Mouse (Mus musculus): ENCODE measurements around the gene Gpm6b. TPM values are rescaled to one million over a fixed set of nuclear protein-coding genes. Genes with fewer than 3 reads are reported as not detected.

Gpm6b gene
- total and polyA plus RNA-seq, 3 experiments, result 6.4 to 12.5 (median 10.8) TPM

DNA sequence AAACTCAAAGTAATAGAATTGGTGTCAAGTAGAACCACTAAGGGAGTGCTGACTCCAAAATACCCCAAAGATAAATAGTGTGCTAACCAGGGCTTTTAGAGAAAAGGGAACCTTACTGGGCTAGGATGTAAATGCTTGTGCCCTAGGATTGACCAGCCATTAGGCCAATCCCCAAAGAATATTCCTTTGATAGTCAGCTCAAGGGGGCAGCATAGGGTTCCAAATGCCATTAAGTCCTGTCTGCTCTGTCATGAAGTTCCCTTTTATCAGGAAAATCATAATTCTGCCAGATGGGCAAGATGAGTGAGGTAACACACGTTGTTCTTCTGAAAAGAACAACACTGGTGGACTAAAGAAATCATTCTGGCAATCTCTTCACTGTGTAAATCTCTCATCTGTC, 70.1 kb downstream of the Gpm6b start:
- no peak for DNase-seq
- intact Hi-C loops (cut with DNase I), result no loop called here
- no peak overlapping the region for H3K27ac ChIP-seq
- no peaks in the 10 kb centered on the region for H3K4me1 ChIP-seq (ENCODE audit: control insufficient read depth, insufficient read depth, low read length)
- no peak overlapping the region for H3K4me3 ChIP-seq
- H3K9ac ChIP-seq (ENCODE audit: low read depth, low read length), result no peak overlapping the region
- H3K79me2 ChIP-seq (replicated peaks; ENCODE audit: control insufficient read depth, insufficient read depth, low read length), result no peaks in the 10 kb centered on the region
- no peaks in the 10 kb centered on the region for H3K36me3 ChIP-seq (ENCODE audit: control insufficient read depth, insufficient read depth, low read length)
- TF ChIP-seq POLR2A (IDR thresholded peaks at IDR 0.05; ENCODE audit: insufficient read depth, low read depth, low read length), result no peak
- no peak for TF ChIP-seq EP300 (IDR thresholded peaks at IDR 0.05; ENCODE audit: insufficient read depth, low read depth, low read length)
- TF ChIP-seq CTCF (IDR thresholded peaks at IDR 0.05), result no peak
- WGBS, result 42% methylated on average over 1 of the region's 1 CpGs
- H3K27me3 ChIP-seq (ENCODE audit: control insufficient read depth, insufficient read depth, low read length), result no peaks in the 10 kb centered on the region

DNA sequence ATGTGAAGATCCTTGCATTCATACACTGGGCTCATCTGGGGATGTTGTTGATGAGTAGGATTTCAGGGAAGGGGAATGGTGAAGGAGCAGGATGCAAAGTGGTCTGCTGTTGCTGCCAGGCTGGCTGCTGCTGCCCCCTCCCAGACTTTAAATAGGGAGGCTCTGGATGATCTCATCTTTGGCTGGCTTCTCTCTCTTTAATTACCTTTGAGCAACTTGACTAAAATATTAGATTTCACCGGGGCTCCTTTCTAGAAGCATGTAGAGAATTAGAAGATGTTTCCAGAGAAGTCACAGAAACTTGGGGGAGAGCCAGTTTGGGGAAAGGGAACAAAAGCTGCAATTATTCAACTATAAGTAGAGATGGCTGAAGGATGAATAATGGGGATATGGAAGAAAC, 76.5 kb downstream of the Gpm6b start:
- intact Hi-C loops (cut with DNase I), result no loop called here
- 46% methylated on average over 1 of the region's 1 CpGs for WGBS
- Histone ChIP-seq H3K27me3 (ENCODE audit: control insufficient read depth, insufficient read depth, low read length) (no peaks in the 10 kb centered on the region), H3K79me2 (replicated peaks; ENCODE audit: control insufficient read depth, insufficient read depth, low read length) (no peaks in the 10 kb centered on the region), H3K4me1 (ENCODE audit: control insufficient read depth, insufficient read depth, low read length) (no peaks in the 10 kb centered on the region), H3K4me3 (no peak overlapping the region), H3K36me3 (ENCODE audit: control insufficient read depth, insufficient read depth, low read length) (no peaks in the 10 kb centered on the region), H3K9ac (ENCODE audit: low read depth, low read length) (no peak overlapping the region), H3K27ac (no peak overlapping the region)
- TF ChIP-seq EP300 (IDR thresholded peaks at IDR 0.05; ENCODE audit: insufficient read depth, low read depth, low read length), result no peak
- TF ChIP-seq CTCF (IDR thresholded peaks at IDR 0.05), result no peak
- TF ChIP-seq POLR2A (IDR thresholded peaks at IDR 0.05; ENCODE audit: insufficient read depth, low read depth, low read length), result no peak
- no peak for DNase-seq

DNA sequence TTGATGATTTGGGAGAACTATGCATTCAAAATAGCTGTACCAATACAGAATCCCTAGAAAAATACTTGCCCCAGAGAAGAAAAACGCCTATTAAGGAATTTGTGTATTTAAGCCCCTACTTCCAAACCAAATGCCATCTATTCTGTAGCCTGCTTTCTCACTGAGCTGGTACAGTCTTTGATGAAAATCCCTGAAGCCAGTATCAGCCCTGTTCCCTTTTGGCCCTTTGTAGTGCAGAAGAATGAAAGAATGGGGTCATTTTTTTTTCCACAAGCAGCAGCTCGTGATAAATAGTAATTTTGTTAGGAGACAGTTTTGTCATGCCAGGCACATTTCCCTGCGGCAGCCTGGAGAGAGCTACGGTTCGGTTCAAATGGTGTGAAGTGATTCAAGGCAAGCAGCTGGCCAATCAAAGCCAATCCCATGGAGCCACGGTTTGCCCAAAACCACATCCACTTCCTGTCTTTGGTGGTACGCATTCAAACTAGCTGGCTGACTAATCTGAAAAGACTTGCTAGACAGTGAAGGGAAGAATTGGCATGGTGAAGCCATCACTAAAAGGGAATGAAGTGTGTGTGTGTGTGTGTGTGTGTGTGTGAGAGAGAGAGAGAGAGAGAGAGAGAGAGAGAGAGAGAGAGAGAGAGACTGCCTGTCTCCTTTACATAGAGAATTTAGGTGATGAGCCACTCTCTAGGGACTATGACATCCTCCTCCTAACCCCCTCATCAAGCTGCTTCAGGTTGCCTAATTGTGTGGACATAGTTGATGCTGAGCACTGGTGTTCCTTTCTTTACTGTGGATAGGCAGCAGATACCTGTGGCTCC, 78.1 kb downstream of the Gpm6b start:
- Histone ChIP-seq H3K9ac (ENCODE audit: low read depth, low read length) (no peak overlapping the region), H3K79me2 (replicated peaks; ENCODE audit: control insufficient read depth, insufficient read depth, low read length) (no peaks in the 10 kb centered on the region), H3K4me3 (no peak overlapping the region), H3K27ac (no peak overlapping the region), H3K36me3 (ENCODE audit: control insufficient read depth, insufficient read depth, low read length) (no peaks in the 10 kb centered on the region), H3K4me1 (ENCODE audit: control insufficient read depth, insufficient read depth, low read length) (no peaks in the 10 kb centered on the region), H3K27me3 (ENCODE audit: control insufficient read depth, insufficient read depth, low read length) (no peaks in the 10 kb centered on the region)
- no peak for TF ChIP-seq POLR2A (IDR thresholded peaks at IDR 0.05; ENCODE audit: insufficient read depth, low read depth, low read length)
- TF ChIP-seq CTCF (IDR thresholded peaks at IDR 0.05), result no peak
- TF ChIP-seq EP300 (IDR thresholded peaks at IDR 0.05; ENCODE audit: insufficient read depth, low read depth, low read length), result no peak
- DNase-seq, result no peak
- intact Hi-C loops (cut with DNase I), result no loop called here
- WGBS, result 57% methylated on average over 7 of the region's 7 CpGs

DNA sequence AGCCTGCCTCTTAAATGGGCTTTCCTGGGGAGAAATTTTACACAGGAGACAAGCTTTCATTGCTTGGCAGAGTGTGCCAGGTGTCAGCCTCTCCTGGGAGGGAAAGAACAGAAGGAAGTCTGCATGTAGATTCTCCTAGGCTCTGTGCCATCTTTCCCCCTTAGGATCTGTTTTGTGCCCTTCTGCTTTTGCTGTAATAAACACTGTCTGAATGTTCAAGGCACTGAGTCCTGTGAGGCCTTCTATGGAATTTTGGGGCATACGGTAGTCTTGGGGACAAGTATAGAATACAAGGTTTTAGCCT, 78.6 kb downstream of the Gpm6b start:
- no peaks in the 10 kb centered on the region for H3K79me2 ChIP-seq (replicated peaks; ENCODE audit: control insufficient read depth, insufficient read depth, low read length)
- no peak overlapping the region for H3K4me3 ChIP-seq
- 90% methylated on average over 1 of the region's 1 CpGs for WGBS

DNA sequence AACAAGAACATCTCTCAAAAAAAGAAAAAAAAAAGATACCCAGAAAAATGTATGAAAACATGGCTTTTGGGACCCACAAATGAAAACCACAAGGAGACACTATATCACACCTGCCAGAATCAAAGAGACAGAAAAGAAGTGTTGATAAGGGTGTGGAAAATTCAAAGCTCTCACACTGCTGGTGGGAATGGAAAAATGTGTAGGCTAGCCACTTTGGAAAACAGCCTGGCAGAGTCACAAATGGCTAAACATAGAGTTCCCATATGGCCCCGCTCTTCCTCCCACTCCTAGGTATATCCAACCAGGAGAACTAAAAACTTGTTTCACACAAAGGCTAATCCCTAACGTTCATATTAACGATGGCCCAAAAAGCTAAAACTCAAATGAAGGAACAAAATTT, 84.5 kb downstream of the Gpm6b start:
- H3K4me1 ChIP-seq (ENCODE audit: control insufficient read depth, insufficient read depth, low read length), result no peaks in the 10 kb centered on the region
- H3K79me2 ChIP-seq (replicated peaks; ENCODE audit: control insufficient read depth, insufficient read depth, low read length), result no peaks in the 10 kb centered on the region
- H3K4me3 ChIP-seq, result no peak overlapping the region
- no peaks in the 10 kb centered on the region for H3K36me3 ChIP-seq (ENCODE audit: control insufficient read depth, insufficient read depth, low read length)
- intact Hi-C loops (cut with DNase I), result no loop called here
- no peak overlapping the region for H3K9ac ChIP-seq (ENCODE audit: low read depth, low read length)
- 84% methylated on average over 3 of the region's 3 CpGs for WGBS
- no peak for TF ChIP-seq EP300 (IDR thresholded peaks at IDR 0.05; ENCODE audit: insufficient read depth, low read depth, low read length)
- TF ChIP-seq POLR2A (IDR thresholded peaks at IDR 0.05; ENCODE audit: insufficient read depth, low read depth, low read length), result no peak
- no peak for TF ChIP-seq CTCF (IDR thresholded peaks at IDR 0.05)
- H3K27me3 ChIP-seq (ENCODE audit: control insufficient read depth, insufficient read depth, low read length), result no peaks in the 10 kb centered on the region
- H3K27ac ChIP-seq, result no peak overlapping the region
- DNase-seq, result no peak

More for the DNA sequence above, 78.6 kb downstream of the Gpm6b start:
- H3K27me3 ChIP-seq (ENCODE audit: control insufficient read depth, insufficient read depth, low read length), result no peaks in the 10 kb centered on the region
- no peaks in the 10 kb centered on the region for H3K4me1 ChIP-seq (ENCODE audit: control insufficient read depth, insufficient read depth, low read length)
- TF ChIP-seq EP300 (IDR thresholded peaks at IDR 0.05; ENCODE audit: insufficient read depth, low read depth, low read length) (no peak), POLR2A (IDR thresholded peaks at IDR 0.05; ENCODE audit: insufficient read depth, low read depth, low read length) (no peak), CTCF (IDR thresholded peaks at IDR 0.05) (no peak)
- no peak overlapping the region for H3K9ac ChIP-seq (ENCODE audit: low read depth, low read length)
- no peak overlapping the region for H3K27ac ChIP-seq
- no peaks in the 10 kb centered on the region for H3K36me3 ChIP-seq (ENCODE audit: control insufficient read depth, insufficient read depth, low read length)
- no peak for DNase-seq
- intact Hi-C loops (cut with DNase I), result no loop called here

DNA sequence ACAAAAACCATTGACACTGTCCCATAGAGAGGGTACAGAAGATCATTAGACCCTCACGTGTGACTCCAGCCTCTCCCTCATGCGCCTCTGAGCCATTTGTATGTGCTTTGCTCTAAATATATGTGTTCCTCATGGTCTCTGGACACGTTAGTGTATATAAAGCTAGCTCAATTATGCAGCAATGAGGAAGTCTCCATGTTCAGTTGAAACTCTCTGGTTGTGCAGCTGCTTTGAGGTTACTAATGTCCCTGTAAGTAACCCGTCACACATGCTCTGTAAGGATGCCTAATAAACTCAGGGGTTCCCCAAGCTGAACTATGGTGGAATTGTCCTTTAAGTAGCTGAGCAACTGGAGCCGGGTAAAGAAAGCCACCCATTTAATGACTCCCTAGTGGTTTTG, 88.9 kb downstream of the Gpm6b start:
- no peak for DNase-seq
- H3K4me1 ChIP-seq (ENCODE audit: control insufficient read depth, insufficient read depth, low read length), result no peaks in the 10 kb centered on the region
- TF ChIP-seq EP300 (IDR thresholded peaks at IDR 0.05; ENCODE audit: insufficient read depth, low read depth, low read length) (no peak), CTCF (IDR thresholded peaks at IDR 0.05) (no peak), POLR2A (IDR thresholded peaks at IDR 0.05; ENCODE audit: insufficient read depth, low read depth, low read length) (no peak)
- intact Hi-C loops (cut with DNase I), result no loop called here
- no peaks in the 10 kb centered on the region for H3K27me3 ChIP-seq (ENCODE audit: control insufficient read depth, insufficient read depth, low read length)
- H3K79me2 ChIP-seq (replicated peaks; ENCODE audit: control insufficient read depth, insufficient read depth, low read length), result no peaks in the 10 kb centered on the region
- H3K4me3 ChIP-seq, result no peak overlapping the region
- H3K9ac ChIP-seq (ENCODE audit: low read depth, low read length), result no peak overlapping the region
- no peaks in the 10 kb centered on the region for H3K36me3 ChIP-seq (ENCODE audit: control insufficient read depth, insufficient read depth, low read length)
- WGBS, result 73% methylated on average over 5 of the region's 5 CpGs
- H3K27ac ChIP-seq, result no peak overlapping the region
